Mouse (Mus musculus) small intestine, adult 2 months (tissue): ENCODE results near the gene Arhgef15.

Experiments
- CTCF ChIP-seq: fragments of 200-500 bp; IDR thresholded peaks from 2 replicates; pipeline ENCODE4 v1.5.1; 2012; ENCODE audit warnings: low read depth, mild to moderate bottlenecking, control low read depth, inconsistent platforms, low read length, moderate library complexity, mixed read lengths; ENCODE audit not compliant: insufficient replicate concordance, insufficient read length; ENCODE audit errors: extremely low read depth
- POLR2A ChIP-seq: fragments of 200-500 bp; IDR thresholded peaks from 2 replicates; pipeline ENCODE4 v1.6.1; 2012; ENCODE audit warnings: low read depth, mild to moderate bottlenecking, control low read depth, inconsistent platforms, low read length, moderate library complexity

- TF ChIP-seq CTCF (no peak), POLR2A (no peak)
Observed at GRCm38 (mm10) chr11:68965050-68965449, 7.8 kb upstream of the Arhgef15 start.
